Mouse (Mus musculus) olfactory bulb, adult 2 months (tissue): ENCODE data around the gene Ankle1. TPM values are rescaled to one million over a fixed set of nuclear protein-coding genes. Genes with fewer than 3 reads are reported as not detected.
A peak's percentile ranks its signal among the peaks of the same experiment; 100 is the strongest.

Source experiments
- H3K27ac ChIP-seq: fragments of 200-500 bp; 2 replicates; pipeline ENCODE4 v1.5.1; 2012; ENCODE audit warnings: low read depth, low read length; ENCODE audit not compliant: insufficient read depth
- H3K4me1 ChIP-seq: fragments of 200-500 bp; 2 replicates; pipeline ENCODE4 v1.6.1; 2012; ENCODE audit warnings: low read length; ENCODE audit not compliant: control insufficient read depth, insufficient read depth
- H3K4me3 ChIP-seq: fragments of 200-500 bp; 2 replicates; pipeline ENCODE4 v1.5.1; 2012; ENCODE audit warnings: mild to moderate bottlenecking, low read depth, low read length, moderate library complexity; ENCODE audit not compliant: insufficient read depth
- CTCF ChIP-seq: fragments of 200-500 bp; IDR thresholded peaks from 2 replicates; pipeline ENCODE4 v1.5.1; 2012; ENCODE audit warnings: low read depth, mild to moderate bottlenecking, low read length, moderate library complexity; ENCODE audit not compliant: insufficient read depth
- POLR2A ChIP-seq: fragments of 200-500 bp; IDR thresholded peaks from 2 replicates; pipeline ENCODE4 v1.6.1; 2012; ENCODE audit warnings: mild to moderate bottlenecking, low read depth, low read length, moderate library complexity; ENCODE audit not compliant: insufficient read depth
- WGBS: fragments of 180-500 bp; shearing (Covaris S2); methylation state at CpG from one replicate; pipeline ENCODE4 v1.1.7; 2018; 5-methylcytosine and 5-hydroxymethylcytosine counted together
- polyA plus RNA-seq: library from polyadenylated mRNA; stranded (reverse); fragments of >200 nt; gene quantifications from 2 replicates; pipeline ENCODE4 v1.2.4, GENCODE M21; 2012; ENCODE audit warnings: low replicate concordance; ENCODE audit not compliant: missing spikeins, insufficient read depth, insufficient read length

The Ankle1 gene
- not detected in 2 replicates for polyA plus RNA-seq

DNA sequence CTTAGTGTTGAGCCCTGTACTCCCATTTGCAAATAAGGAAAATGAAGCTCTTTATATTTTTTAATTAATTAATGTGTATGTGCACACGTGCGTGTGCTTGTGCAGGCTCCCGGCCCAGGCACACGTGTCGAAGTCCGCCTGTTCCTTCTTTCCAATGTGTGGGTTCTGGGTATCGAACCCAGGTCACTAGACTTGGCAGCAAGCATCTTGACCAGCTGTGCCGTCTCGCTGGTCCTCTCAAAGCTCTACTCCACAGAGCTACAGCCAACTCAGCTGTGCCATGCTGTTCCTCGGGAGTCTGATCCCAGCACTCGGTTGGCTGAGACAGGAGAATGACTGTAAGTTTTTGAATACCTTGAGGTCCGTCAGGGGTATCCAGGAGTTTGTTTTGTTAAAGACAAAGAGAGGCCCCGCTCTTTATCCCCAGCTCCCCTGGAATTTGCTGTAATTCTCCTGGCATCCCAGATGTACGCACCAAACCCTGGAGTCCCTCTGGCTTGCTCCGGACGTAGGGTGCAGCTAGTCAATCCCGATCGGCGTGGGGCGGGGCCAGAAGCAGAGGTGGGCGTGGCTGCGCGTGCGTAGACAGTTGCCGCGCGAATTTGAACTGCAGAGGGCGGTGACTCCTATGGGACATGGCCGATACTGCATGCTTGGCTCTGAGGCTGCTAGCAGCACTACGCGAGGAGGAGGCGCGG, at the start of gene Ankle1:
Gene Ankle1 (plus strand): TSS at position 610 of the 698 bp plus-strand sequence.
- TF ChIP-seq CTCF = peak; percentile 33; the same call in 1 of the 2 replicates
- TF ChIP-seq POLR2A = 0 out of 2 replicates have a peak, but pooled peaks have one; percentile 29
- Histone ChIP-seq H3K4me3 (peak within 1 kb of the TSS; percentile 37), H3K4me1 (peaks cover 18% of the 10 kb centered on the region), H3K27ac (no peak within 1 kb of the TSS)
- WGBS = 14% methylated on average over 33 of the region's 33 CpGs

DNA sequence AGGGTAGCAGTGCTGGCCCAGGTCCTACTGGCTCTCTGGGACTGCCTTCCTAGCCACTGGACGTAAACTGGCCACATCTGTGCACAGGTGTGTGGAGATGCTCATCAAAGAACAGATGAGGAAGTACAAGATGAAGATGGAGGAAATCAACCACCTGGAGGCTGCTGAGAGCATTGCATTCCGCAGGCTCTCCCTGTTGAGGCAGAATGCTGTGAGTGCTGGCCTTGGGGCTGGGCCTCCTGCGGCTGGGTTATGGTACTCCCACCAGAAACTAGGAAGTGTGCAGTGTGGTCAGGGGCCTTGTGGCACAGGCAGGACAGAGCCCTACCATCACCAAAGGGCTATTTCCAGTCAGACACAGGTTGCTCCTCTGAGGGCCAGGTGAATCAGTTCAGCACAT, 47.8 kb upstream of the Ankle1 start:
- TF ChIP-seq POLR2A (no peak), CTCF (no peak)
- 93% methylated on average over 3 of the region's 3 CpGs for WGBS
- Histone ChIP-seq H3K27ac (no peak overlapping the region), H3K4me3 (no peak overlapping the region), H3K4me1 (no peaks in the 10 kb centered on the region)

DNA sequence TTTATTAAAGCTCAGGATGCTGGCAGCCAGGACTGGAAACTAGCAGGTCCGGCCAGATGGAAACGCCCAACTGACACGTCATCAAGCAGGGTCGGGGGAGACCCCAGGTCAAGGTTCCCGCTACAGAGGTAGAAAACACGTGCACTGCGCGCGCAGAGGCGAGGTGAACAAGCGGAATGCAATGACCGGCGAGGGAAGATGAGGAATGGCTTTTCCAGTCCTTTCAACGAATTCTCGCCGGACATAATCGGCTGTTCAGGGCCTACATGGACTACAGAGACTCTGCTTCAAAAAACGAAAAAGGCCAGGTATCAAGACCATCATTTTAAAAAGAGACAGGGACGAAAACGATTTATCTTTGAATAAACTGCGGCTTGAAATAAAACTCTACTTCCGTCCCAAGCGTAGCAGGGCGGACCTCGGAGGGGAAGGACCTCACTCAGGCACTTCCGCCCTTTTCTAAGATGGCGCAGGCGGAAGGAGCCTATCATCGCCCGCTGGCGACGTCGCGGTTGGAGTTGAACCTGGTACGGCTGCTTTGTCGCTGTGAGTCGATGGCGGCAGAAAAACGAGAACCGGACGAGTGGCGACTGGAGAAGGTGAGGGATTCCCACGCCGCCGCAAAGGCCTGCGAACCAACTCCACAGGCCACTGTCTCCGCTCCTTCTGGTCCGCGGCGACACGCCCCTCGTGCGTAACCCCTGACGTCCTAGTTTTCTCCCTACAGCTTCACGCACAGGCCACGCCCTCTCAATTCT, 38.9 kb upstream of the Ankle1 start, which contains the start of gene Use1:
Gene Use1 (plus strand): TSS at position 78 of the 758 bp plus-strand sequence.
- TF ChIP-seq POLR2A (peak; percentile 81; the same call in 1 of the 2 replicates), CTCF (no peak)
- peak within 1 kb of the TSS; percentile 97 for H3K27ac ChIP-seq
- peak within 1 kb of the TSS; percentile 70 for H3K4me3 ChIP-seq
- under 1% methylated on average over 56 of the region's 56 CpGs for WGBS
- peaks cover 15% of the 10 kb centered on the region for H3K4me1 ChIP-seq

DNA sequence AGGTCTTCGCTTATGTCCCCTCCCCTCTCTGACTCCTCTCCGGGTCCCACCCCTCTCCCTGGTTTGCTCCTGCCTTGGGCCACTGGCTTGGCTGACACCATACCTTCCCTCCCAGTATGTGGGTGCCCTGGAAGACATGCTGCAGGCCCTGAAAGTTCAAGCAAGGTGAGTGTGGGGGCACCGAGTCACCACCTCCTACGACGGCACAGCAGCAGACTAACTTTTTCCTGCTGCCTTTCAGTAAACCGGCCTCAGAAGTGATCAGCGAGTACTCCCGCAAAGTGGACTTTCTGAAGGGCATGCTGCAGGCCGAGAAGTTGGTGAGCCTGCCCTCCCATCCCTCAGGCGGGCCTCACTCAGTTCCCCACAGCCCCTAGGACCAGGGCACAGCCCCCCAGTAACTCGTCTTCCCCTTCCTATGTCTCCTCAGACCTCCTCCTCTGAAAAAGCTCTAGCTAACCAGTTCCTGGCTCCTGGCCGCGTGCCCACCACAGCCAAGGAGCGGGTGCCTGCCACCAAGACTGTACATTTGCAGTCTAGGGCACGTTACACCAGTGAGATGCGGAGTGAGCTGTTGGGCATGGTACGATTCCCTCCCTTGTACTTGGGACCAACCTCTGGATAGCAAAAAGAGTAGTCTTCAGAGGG, 38.2 kb upstream of the Ankle1 start:
- Histone ChIP-seq H3K4me3 (peak overlapping the region; percentile 70), H3K27ac (peak overlapping the region; percentile 97; the same call in 1 of the 2 replicates), H3K4me1 (peaks cover 15% of the 10 kb centered on the region)
- TF ChIP-seq POLR2A (no peak), CTCF (no peak)
- WGBS = 31% methylated on average over 17 of the region's 17 CpGs

DNA sequence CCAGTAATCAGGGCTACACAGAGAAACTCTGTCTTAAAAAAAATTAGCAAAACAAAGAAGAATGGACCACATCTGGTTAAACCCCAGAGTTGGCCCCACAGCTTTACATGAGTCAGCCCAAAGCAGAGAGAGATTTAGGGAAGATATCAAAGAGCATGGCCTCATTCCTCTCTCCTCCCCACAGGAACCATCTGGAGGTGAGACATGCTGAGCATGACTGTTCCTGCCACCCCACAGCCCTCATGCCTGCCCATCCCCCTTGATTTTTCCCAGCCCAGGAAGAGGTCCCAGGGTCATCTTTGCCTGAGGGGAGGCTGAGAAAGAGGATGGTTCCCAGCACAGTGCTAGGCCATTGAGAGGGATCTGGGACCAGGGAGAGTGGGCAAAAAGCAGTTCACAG, 37.4 kb upstream of the Ankle1 start:
- no peak overlapping the region for H3K4me3 ChIP-seq
- H3K4me1 ChIP-seq = peaks cover 15% of the 10 kb centered on the region
- no peak overlapping the region for H3K27ac ChIP-seq
- TF ChIP-seq CTCF = no peak
- TF ChIP-seq POLR2A = no peak

DNA sequence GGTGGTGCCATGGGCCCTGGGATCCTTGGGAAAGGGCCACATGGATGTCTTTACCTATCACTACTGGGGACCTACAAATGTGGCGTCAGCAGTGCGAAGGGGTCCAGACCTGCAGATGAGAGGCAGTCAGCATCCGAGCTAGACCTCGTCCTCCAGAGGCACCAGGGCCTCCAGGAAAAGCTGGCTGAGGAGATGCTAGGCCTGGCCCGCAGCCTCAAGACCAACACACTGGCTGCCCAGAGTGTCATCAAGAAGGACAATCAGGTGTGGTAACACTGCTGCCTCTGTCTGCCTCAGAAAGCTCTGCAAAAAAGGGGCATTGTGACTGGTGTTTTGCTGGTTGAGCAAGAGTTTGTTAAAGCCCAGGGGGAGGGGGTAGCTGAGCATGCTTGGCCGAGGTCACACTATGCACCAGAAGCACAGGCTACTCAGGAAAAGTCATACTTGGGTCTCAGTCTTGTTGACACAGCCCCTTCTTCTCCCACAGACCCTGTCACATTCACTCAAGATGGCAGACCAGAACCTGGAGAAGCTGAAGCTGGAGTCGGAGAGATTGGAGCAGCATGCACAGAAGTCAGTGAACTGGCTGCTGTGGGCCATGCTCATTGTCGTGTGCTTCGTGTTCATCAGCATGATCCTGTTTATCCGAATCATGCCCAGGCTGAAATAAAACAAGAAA, 36.6 kb upstream of the Ankle1 start:
- H3K4me3 ChIP-seq = no peak overlapping the region
- H3K27ac ChIP-seq = no peak overlapping the region
- WGBS = 91% methylated on average over 10 of the region's 10 CpGs
- TF ChIP-seq POLR2A = no peak
- TF ChIP-seq CTCF = no peak
- peaks cover 15% of the 10 kb centered on the region for H3K4me1 ChIP-seq

DNA sequence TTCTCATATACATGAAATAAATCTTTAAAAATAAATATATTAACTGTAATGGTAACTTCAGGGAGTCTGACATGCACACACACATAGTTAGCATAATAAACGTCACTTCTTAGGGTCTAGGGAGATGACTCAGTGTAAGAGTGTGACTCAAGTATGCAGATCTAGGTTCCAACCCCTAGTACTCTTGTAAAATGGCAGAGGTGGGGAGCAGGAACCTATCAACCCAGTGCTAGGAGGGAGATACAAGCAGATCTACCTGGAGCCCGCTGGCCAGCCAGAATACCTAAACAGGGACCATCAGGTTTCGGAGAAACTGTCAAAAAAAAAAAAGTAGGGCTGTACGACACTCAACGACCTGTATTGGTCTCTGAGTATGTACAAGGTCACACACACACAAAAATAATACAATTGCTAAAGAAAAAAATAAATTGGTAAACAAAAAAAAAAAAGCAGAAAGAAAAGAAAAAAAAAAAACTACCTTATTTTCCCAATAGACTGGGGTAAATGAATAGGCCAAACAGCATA, 35.0 kb upstream of the Ankle1 start:
- no peak overlapping the region for H3K27ac ChIP-seq
- TF ChIP-seq CTCF (no peak), POLR2A (no peak)
- peaks cover 20% of the 10 kb centered on the region for H3K4me1 ChIP-seq
- 14% methylated on average over 5 of the region's 5 CpGs for WGBS
- H3K4me3 ChIP-seq = peak overlapping the region; percentile 75

DNA sequence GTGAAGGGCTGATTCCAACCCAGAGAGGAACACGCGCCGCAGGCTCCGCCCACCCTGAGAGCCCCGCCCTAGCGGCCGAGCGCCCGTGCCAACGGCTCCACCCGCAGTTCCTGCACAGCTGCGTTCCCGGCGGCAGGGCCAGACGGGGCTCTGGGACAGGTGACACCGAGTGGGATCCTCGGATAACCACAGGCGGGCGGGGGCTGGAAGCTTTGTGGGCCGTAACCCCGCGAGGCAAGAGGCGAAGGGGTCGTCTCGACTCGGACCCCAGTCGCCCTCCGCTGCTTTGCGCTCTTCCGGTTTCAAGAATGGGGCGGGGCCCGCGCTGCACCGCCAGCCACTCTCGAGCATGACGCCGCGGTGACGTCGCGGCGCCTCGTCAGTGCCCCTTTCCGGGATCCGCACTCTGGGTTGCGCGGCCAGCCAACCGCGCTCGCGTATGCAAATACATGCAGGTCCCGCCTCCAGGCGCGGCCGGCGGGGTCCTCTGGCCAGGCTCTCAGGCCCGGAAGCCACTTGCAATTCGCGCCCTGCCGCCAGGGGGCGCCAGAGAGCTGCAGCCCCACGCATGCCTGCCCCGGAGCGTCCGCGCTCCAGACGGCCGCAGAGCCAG, 34.5 kb upstream of the Ankle1 start, which contains the start of gene Ocel1:
Gene Ocel1 (plus strand): TSS at position 63 of the 613 bp plus-strand sequence.
- peaks cover 26% of the 10 kb centered on the region for H3K4me1 ChIP-seq
- TF ChIP-seq CTCF (peak; percentile 100), POLR2A (peak; percentile 87)
- H3K27ac ChIP-seq = peak within 1 kb of the TSS; percentile 80
- peak within 1 kb of the TSS; percentile 75 for H3K4me3 ChIP-seq
- under 1% methylated on average over 68 of the region's 68 CpGs for WGBS
